Mouse (Mus musculus) cortical plate, adult 2 months (tissue): Measurements from ENCODE around the gene Crtap. TPM values are rescaled to one million over a fixed set of nuclear protein-coding genes. Genes with fewer than 3 reads are reported as not detected.
"Not testable (repeated sequence)": the region's sequence is repeated elsewhere in the genome, so short reads cannot be mapped to it uniquely, and the experiment has no call there.

Experiments
- H3K27ac ChIP-seq: fragments of 200-500 bp; 2 replicates; pipeline ENCODE4 v1.5.1; 2012; ENCODE audit warnings: low read length, control low read depth, inconsistent platforms; ENCODE audit not compliant: insufficient read depth
- H3K4me1 ChIP-seq: fragments of 200-500 bp; 2 replicates; pipeline ENCODE4 v1.6.1; 2011; ENCODE audit warnings: low read length; ENCODE audit not compliant: control insufficient read depth, insufficient read depth
- H3K4me3 ChIP-seq: fragments of 200-500 bp; 2 replicates; pipeline ENCODE4 v1.5.1; 2011; ENCODE audit warnings: mild to moderate bottlenecking, low read length, control low read depth; ENCODE audit not compliant: insufficient read depth
- CTCF ChIP-seq: fragments of 200-500 bp; IDR thresholded peaks from 2 replicates; pipeline ENCODE4 v1.5.1; 2011; ENCODE audit warnings: mild to moderate bottlenecking, control low read depth, low read length; ENCODE audit not compliant: insufficient read depth; ENCODE audit errors: extremely low read depth
- POLR2A ChIP-seq: fragments of 200-500 bp; IDR thresholded peaks from 2 replicates; pipeline ENCODE4 v1.6.1; 2011; ENCODE audit warnings: mild to moderate bottlenecking, low read length, control low read depth; ENCODE audit not compliant: insufficient read depth; ENCODE audit errors: extremely low read depth
- polyA plus RNA-seq: library from polyadenylated mRNA; depleted of rRNA; stranded (reverse); fragments of >200 nt; gene quantifications from 2 replicates; pipeline ENCODE4 v1.2.3, GENCODE M21; 2012

The Crtap gene
- polyA plus RNA-seq, 1 experiment: 14.9 TPM

DNA sequence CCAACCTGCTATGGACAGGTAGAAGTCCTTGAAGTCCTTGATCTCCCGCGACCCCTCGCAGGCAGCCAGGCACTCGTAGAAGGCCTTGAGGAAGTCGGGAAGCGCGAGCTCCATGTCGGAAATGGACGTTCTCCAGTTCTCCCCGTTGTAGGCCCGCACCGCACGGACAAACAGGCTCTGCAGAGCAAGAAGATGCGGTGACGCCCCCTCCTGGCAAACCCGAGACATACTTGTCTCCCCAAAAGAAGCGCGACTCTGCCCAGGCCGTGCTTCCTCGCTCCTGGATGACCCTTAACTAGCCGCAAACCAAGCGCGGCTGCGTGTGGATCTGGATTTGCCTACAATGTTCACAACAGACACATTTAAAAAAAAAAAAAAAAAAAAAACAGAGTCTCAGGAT, 5.8 kb downstream of the Crtap start:
- Histone ChIP-seq H3K4me3 (no peak overlapping the region), H3K4me1 (no peaks in the 10 kb centered on the region), H3K27ac (no peak overlapping the region)
- TF ChIP-seq POLR2A: no peak
- TF ChIP-seq CTCF: no peak

DNA sequence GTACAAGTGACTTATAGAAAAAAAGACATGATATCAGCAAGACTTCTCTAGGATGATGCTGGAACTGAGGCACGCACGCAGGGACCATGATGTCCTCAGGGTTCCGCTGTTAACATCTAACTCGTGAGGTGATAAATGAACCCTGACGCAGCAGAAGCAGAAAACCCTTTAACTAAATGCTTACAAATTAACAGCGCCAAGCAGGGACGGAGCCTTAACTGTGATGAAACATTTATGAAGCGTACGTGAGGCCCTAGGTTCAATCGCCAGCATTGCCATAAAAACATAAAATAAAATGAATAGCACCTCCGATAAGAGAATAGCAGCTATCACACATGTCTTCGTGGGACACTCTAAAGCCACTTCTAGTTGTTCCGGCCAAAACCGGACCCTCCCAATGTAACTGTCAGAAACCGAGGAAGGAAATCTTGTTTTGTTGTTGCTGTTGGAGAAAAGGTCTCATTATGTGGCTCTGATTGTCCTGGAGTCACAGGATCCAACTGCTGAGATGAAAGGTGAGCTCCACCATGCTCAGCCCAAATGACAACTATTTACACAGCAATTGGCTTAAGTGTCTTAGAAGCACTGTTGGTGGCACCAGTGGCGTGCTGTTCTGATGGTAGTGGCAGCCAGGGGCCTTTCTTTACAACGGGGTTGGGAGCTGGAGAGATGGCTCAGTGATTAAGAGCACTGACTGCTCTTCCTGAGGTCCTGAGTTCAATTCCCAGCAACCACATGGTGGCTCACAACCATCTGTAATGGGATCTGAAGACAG, 7.4 kb downstream of the Crtap start:
- no peak overlapping the region for H3K4me3 ChIP-seq
- TF ChIP-seq POLR2A (no peak), CTCF (no peak)
- H3K4me1 ChIP-seq: no peaks in the 10 kb centered on the region
- H3K27ac ChIP-seq: no peak overlapping the region

DNA sequence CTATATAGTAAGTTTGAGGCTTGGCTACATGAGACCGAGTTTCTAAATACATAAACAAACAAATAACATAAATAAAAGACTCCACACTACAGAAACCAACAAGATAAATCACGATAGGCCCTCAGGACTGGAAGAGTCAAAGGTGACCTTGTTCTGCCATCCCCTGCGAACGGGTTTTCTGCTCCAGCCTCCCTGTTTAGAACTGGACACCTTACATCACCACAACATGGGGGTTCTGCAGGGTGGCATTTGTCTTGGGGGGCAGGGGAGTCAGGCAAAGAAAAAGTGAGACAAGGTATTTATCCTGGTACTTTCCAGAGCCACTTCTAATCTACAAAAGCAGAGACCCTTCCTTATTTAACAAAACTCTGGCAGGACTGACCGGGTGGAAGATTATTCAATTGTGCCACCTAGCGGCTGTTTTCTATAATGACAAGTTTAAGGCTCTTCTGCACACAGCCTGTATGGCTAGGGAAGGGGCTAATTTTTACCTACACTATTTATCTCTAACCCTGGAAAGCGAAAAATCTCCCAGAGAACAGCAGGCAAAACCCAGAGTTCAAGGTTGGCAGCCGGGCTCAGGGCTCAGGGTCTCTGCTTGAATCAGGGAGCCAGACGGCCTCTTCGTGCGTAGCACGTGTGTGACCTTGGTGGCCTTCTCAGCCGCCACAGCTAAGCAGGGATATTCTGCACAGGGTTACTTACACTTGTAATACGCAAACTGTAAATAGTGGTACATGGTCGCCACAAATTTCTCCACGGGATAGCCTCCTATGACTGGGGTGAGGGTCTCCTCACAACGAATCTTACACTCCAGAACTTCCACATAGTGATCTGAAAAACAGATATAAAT, 9.4 kb downstream of the Crtap start:
- Histone ChIP-seq H3K4me1 (no peaks in the 10 kb centered on the region), H3K27ac (no peak overlapping the region), H3K4me3 (no peak overlapping the region)
- TF ChIP-seq CTCF: peak; percentile 47; the same call in 1 of the 2 replicates
- no peak for TF ChIP-seq POLR2A

DNA sequence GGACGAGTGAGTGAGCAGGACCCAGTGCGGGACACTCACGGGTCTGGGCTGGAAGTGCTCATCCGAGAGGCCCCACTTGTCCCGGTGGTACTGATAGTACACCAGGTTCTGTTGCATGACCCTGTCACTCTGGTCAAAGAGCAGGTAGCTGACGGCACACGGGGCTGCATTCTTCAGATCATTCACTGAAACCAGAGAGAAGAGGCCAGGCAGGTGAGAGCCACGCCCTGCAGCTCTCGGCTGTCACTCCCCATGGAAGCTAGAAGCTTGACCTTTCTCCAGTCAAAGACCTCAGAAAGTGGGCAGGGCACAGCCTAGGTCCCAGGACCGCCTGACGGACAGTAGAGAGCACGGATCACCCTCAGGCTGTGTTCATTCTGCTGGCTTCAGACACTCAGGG, 10.6 kb downstream of the Crtap start:
- Histone ChIP-seq H3K4me1 (no peaks in the 10 kb centered on the region), H3K27ac (no peak overlapping the region), H3K4me3 (no peak overlapping the region)
- no peak for TF ChIP-seq CTCF
- TF ChIP-seq POLR2A: no peak

DNA sequence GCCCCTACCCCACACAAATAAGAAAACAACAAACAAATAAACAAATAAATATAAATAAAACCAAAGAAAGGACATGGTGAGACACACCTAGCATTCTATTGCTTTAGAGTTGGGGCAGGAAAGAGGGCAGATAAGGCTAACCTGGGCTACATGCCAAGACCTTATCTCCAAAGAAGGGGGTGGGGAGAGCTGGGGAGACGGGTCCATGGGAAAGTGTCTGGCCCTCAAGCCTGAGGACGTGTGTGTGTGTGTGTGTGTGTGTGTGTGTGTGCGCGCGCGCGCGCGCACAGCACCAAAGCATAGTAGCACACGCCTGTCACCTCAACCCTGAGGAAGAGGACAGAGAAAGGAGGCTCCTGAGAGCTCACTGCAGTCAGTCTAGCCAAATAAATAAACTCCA, 13.3 kb downstream of the Crtap start:
- Histone ChIP-seq H3K27ac (no peak overlapping the region), H3K4me3 (no peak overlapping the region), H3K4me1 (no peaks in the 10 kb centered on the region)
- TF ChIP-seq CTCF (no peak), POLR2A (no peak)

DNA sequence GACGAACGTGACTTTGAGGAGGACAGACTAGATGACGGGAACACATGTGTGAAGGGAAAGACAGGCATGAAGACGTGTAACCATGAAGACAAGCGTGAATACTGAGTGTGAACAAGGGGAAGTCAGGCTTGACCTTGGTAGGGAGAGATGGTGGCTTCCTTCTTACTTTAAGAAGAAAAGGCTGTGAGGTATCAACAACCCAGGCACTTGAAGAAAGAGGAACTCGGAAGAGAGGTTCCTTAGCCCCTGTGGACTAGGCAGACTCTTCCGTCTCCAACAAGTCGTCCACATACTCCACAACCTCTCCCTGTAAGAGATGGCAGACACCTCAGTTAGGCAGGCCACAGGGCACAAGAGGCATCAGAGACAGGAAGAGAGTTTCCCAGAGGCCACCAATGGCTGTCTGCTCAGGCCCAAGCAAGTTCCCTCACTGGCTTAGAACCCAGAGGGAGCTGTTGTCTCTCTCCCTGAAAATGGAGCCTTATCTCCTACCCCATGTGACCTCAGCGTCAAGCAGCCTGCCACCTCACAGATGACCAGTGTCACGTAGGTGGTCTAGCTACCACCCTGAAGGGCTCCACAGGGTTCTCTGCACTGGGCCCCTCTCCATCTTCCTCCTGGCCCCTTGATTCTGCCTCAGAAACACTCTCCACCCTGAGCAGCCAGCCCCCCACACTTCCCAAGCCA, 15.1 kb downstream of the Crtap start:
- TF ChIP-seq CTCF (no peak), POLR2A (no peak)
- H3K4me3 ChIP-seq: no peak overlapping the region
- no peaks in the 10 kb centered on the region for H3K4me1 ChIP-seq
- no peak overlapping the region for H3K27ac ChIP-seq

DNA sequence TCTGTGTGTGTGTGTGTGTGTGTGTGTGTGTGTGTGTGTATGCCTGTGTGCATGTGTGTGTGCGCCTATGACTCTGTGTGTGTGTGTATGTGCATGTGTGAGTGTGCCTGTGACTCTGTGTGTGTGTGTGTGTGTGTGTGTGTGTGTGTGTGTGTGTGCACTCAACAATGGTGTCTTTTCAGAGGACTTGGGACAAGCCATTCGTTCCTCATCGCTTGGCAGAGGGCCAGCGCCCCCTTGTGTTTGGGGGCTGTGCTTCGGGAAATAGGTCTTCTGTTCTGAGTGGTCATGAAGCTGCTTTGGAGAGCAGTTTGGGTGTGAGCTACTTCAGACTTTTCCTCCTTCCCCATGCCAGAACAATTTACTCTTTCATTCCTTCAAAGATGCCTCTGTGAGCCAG, 18.8 kb downstream of the Crtap start:
- H3K4me1 ChIP-seq, H3K27ac ChIP-seq, H3K4me3 ChIP-seq: not testable (repeated sequence)

DNA sequence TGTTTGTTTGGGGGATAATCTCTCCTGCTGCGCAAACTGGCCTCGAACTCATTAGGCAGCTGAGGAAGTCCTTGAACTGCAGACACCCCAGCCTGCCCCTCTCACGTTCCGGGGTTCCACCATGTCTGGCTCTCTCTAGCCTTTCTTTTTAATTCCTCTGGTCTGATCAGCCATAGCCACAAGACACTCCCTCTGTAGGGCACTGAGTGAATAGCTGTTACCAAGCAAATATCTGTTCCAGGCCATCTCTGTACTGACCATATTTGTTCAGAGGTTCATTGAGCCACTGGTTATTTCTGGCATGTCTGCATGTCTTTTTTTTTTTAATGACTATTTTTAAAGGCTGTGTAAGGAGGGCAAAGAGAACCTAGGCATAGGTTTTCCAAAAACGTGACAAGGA, 21.1 kb downstream of the Crtap start:
- H3K4me1 ChIP-seq, H3K4me3 ChIP-seq, H3K27ac ChIP-seq: not testable (repeated sequence)

DNA sequence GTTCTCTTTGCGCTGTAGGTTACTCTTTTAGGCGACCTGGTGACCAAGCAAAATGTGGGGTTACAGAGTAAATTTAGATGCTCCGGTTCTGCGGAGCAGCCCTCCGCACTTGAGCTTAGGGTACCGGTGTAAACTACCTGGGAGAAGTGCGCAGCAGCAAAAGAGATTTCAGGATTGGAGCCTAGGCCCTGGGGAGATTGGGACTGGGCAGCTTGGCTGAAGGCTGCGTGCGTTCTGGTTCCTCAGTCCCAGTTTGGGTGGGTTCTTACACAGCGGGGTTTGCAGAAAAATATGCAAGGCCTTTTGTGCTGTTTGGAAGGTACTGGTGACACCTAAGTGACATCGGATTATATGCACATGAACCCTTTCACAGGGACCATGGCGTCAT, 22.0 kb downstream of the Crtap start:
- Histone ChIP-seq H3K27ac (no peak overlapping the region), H3K4me3 (peak overlapping the region; percentile 42), H3K4me1 (peaks cover 2% of the 10 kb centered on the region; the same call in 1 of the 2 replicates)
- TF ChIP-seq CTCF (no peak), POLR2A (no peak)

DNA sequence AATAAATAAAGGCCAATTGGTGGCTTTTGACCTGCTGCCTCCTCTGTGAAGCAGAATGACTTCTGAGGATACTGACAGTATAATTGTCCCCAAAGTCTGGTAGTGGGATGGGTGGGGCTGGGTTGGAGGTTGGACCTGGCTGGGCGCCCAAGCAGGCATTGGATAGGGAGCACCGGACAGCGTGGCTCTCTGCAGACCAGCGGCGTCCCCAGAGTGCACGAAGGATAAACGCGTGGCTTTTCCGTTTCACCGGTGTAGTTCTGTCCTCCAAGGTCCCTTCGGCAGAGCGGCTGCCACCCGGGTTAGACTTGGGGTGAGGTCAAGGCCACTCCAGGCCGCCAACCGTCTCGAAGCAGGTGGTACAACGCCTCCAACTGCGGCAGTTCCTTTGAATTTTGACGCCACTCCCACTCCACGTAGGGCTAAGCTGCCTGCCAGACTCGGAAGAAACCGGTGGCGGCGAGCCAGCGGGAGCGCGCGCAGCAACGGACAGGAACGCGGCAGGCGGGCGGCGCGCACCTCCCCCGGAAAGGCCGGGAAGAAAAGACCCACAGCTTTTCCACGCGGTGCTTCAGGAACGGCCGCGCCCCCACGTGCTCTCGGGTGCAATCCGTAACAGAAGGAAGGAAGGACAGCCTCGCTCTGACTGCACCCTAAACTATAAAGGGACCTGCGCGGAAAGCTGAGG, 22.5 kb downstream of the Crtap start:
- Histone ChIP-seq H3K4me3 (peak overlapping the region; percentile 42), H3K27ac (no peak overlapping the region), H3K4me1 (peaks cover 2% of the 10 kb centered on the region; the same call in 1 of the 2 replicates)
- TF ChIP-seq POLR2A (no peak), CTCF (no peak)

DNA sequence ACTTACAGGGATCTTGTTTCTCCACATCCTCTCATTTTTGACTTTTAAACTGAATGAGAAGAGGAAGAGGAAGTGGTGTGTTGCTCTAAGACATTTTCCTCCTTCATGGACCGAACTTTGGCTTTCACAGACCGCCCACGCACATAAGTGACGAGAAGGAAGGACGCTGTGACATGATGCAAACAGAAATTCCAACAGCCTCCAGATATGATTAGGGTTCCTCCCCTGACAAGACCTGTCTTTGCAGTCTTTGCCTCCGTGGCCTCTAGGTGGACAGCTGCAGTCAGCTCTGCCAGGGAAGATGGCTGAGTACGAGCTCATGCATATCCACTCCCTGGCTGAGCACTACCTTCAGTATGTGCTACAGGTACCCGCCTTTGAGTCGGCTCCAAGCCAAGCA, 60.6 kb downstream of the Crtap start, which contains the start of gene Bcl2a1c:
Gene Bcl2a1c (plus strand): TSS at position 281 of the 400 bp plus-strand sequence.
- H3K4me3 ChIP-seq, H3K27ac ChIP-seq, H3K4me1 ChIP-seq: not testable (repeated sequence)

DNA sequence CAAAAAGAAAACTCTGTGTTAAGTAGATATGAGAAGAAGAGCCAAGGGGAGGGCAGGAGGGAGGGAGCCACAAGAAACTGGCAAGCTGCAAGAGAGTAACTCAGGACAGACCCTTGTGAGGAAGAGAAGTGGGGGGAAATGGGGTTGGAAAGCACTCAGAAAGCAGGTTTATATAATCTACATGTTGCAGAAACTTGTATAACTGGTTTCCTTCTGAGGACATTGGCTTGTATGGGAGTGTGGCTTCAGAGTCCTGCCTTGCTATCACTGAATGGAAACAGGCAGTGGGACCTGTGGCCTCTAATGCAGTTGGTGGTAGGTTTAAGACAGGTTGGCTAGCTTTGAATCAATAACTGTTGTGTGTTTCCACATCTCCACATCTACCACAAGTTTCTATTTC, 62.1 kb downstream of the Crtap start:
- H3K27ac ChIP-seq, H3K4me3 ChIP-seq, H3K4me1 ChIP-seq: not testable (repeated sequence)
